Mouse (Mus musculus): ENCODE results near the gene Il1rapl1.

GRCm38 (mm10) chrX:87600914-87601313 is 514.5 kb downstream of the Il1rapl1 start:
- TF ChIP-seq CHD1 (IDR thresholded peaks at IDR 0.05; ENCODE audit: low read depth, low read length) = no peak
- TF ChIP-seq CTCF (conservative IDR thresholded peaks at IDR 0.05 in 1 of 2, IDR thresholded peaks at IDR 0.05 in 1 of 2; ENCODE audit: low read depth in 2 of 2, low read length in 2 of 2) = no peak

All from CH12.LX (cell line).